Mouse (Mus musculus) midbrain, embryonic 12.5 days (tissue): ENCODE data around the gene Vopp1. TPM values are rescaled to one million over a fixed set of nuclear protein-coding genes. Genes with fewer than 3 reads are reported as not detected.

Experiments used
- ATAC-seq: fragments of 200-750 bp; cut with Nextera tagmentation; 2 replicates; pipeline ENCODE4 v1.8.0; 2017; ENCODE audit warnings: low read depth, moderate TSS enrichment, moderate library complexity; ENCODE audit not compliant: low FRiP score
- H3K27ac ChIP-seq: fragments of 300-500 bp; sonication (generic); replicated peaks from 2 replicates; pipeline ENCODE4 v1.5.1; 2016; ENCODE audit warnings: mild to moderate bottlenecking
- H3K27me3 ChIP-seq: fragments of 300-500 bp; sonication (generic); 2 replicates; pipeline ENCODE4 v1.6.1; 2016; ENCODE audit warnings: mild to moderate bottlenecking
- H3K36me3 ChIP-seq: fragments of 300-500 bp; sonication (generic); 2 replicates; pipeline ENCODE4 v1.6.1; 2016
- H3K4me1 ChIP-seq: fragments of 300-500 bp; sonication (generic); 2 replicates; pipeline ENCODE4 v1.6.1; 2016
- H3K4me2 ChIP-seq: fragments of 300-500 bp; sonication (generic); replicated peaks from 2 replicates; pipeline ENCODE4 v1.6.1; 2016; ENCODE audit warnings: mild to moderate bottlenecking, moderate library complexity
- H3K4me3 ChIP-seq: fragments of 300-500 bp; sonication (generic); 2 replicates; pipeline ENCODE4 v1.5.1; 2016; ENCODE audit warnings: mild to moderate bottlenecking
- H3K9ac ChIP-seq: fragments of 300-500 bp; sonication (generic); replicated peaks from 2 replicates; pipeline ENCODE4 v1.6.1; 2016; ENCODE audit warnings: mild to moderate bottlenecking, moderate library complexity
- H3K9me3 ChIP-seq: fragments of 300-500 bp; sonication (generic); 2 replicates; pipeline ENCODE4 v1.6.1; 2016; ENCODE audit warnings: mild to moderate bottlenecking
- WGBS: fragments of 180-500 bp; shearing (Covaris S2); methylation state at CpG from one replicate; pipeline ENCODE4 v1.1.7; 2016; 5-methylcytosine and 5-hydroxymethylcytosine counted together
- polyA plus RNA-seq: library from polyadenylated mRNA; unstranded; fragments of >200 nt; fragmentation: Nextera tagmentation; extraction: Ambion mirVana; gene quantifications from 2 replicates; pipeline ENCODE4 v1.2.1, GENCODE M21; 2016

Vopp1 gene
- polyA plus RNA-seq, 1 experiment from 2014 or later = 99.5 TPM

GRCm38 (mm10) chr6:57742749-57743148 is 82.2 kb downstream of the Vopp1 start:
- Histone ChIP-seq H3K4me1 (no peaks in the 10 kb centered on the region), H3K36me3 (peaks cover 7% of the 10 kb centered on the region), H3K9me3 (no peaks in the 10 kb centered on the region), H3K4me3 (no peak overlapping the region), H3K27me3 (no peaks in the 10 kb centered on the region), H3K9ac (no peak overlapping the region), H3K4me2 (no peak overlapping the region), H3K27ac (no peak overlapping the region)
- ATAC-seq = no peak
- 100% methylated on average over 1 of the region's 1 CpGs for WGBS

GRCm38 (mm10) chr6:57721347-57721746 is 103.6 kb downstream of the Vopp1 start:
- Histone ChIP-seq H3K27ac (no peak overlapping the region), H3K4me1 (no peaks in the 10 kb centered on the region), H3K27me3 (no peaks in the 10 kb centered on the region), H3K36me3 (peaks cover 13% of the 10 kb centered on the region), H3K9ac (no peak overlapping the region), H3K4me3 (no peak overlapping the region), H3K9me3 (no peaks in the 10 kb centered on the region), H3K4me2 (no peak overlapping the region)
- no peak for ATAC-seq
- WGBS = 94% methylated on average over 1 of the region's 1 CpGs

GRCm38 (mm10) chr6:57711726-57712125 is 113.2 kb downstream of the Vopp1 start:
- Histone ChIP-seq H3K36me3 (no peaks in the 10 kb centered on the region), H3K4me3 (no peak overlapping the region), H3K9ac (no peak overlapping the region), H3K4me1 (no peaks in the 10 kb centered on the region), H3K9me3 (no peaks in the 10 kb centered on the region), H3K4me2 (no peak overlapping the region), H3K27me3 (no peaks in the 10 kb centered on the region), H3K27ac (no peak overlapping the region)
- no peak for ATAC-seq
- 38% methylated on average over 1 of the region's 1 CpGs for WGBS

GRCm38 (mm10) chr6:57706721-57707120 is 118.2 kb downstream of the Vopp1 start:
- Histone ChIP-seq H3K36me3 (no peaks in the 10 kb centered on the region), H3K9ac (no peak overlapping the region), H3K4me2 (no peak overlapping the region), H3K27ac (no peak overlapping the region), H3K4me3 (no peak overlapping the region), H3K9me3 (no peaks in the 10 kb centered on the region), H3K27me3 (no peaks in the 10 kb centered on the region), H3K4me1 (peaks cover 10% of the 10 kb centered on the region)
- no peak for ATAC-seq
- 91% methylated on average over 1 of the region's 1 CpGs for WGBS

- Histone ChIP-seq H3K27ac (peak overlapping the region; percentile 98), H3K9ac (peak overlapping the region; percentile 84), H3K4me2 (peak overlapping the region; percentile 67), H3K4me1 (peaks cover 18% of the 10 kb centered on the region), H3K27me3 (no peaks in the 10 kb centered on the region), H3K36me3 (no peaks in the 10 kb centered on the region), H3K4me3 (peak overlapping the region; percentile 70), H3K9me3 (no peaks in the 10 kb centered on the region)
- ATAC-seq = peak; percentile 45
- WGBS = 45% methylated on average over 2 of the region's 2 CpGs
Measured at GRCm38 (mm10) chr6:57703703-57704102, 121.3 kb downstream of the Vopp1 start.

- ATAC-seq = peak; percentile 99
- Histone ChIP-seq H3K4me2 (peak overlapping the region; percentile 67), H3K9ac (peak overlapping the region; percentile 84), H3K4me3 (peak overlapping the region; percentile 70), H3K4me1 (peaks cover 18% of the 10 kb centered on the region), H3K36me3 (no peaks in the 10 kb centered on the region), H3K27ac (peak overlapping the region; percentile 98), H3K27me3 (no peaks in the 10 kb centered on the region), H3K9me3 (no peaks in the 10 kb centered on the region)
- WGBS = under 1% methylated on average over 59 of the region's 59 CpGs
Measured at GRCm38 (mm10) chr6:57702743-57703499, 122.0 kb downstream of the Vopp1 start.

- Histone ChIP-seq H3K9me3 (no peaks in the 10 kb centered on the region), H3K9ac (peak within 1 kb of the TSS; percentile 84), H3K27me3 (no peaks in the 10 kb centered on the region), H3K4me1 (peaks cover 18% of the 10 kb centered on the region), H3K4me2 (peak within 1 kb of the TSS; percentile 67), H3K36me3 (no peaks in the 10 kb centered on the region), H3K27ac (peak within 1 kb of the TSS; percentile 98), H3K4me3 (peak within 1 kb of the TSS; percentile 70)
- WGBS = under 1% methylated on average over 10 of the region's 10 CpGs
- ATAC-seq = peak; percentile 25
Measured at GRCm38 (mm10) chr6:57702376-57702742, 122.6 kb downstream of the Vopp1 start, which contains the start of gene Lancl2. TSS of gene Lancl2 (plus strand) at chr6:57702540.

GRCm38 (mm10) chr6:57701686-57702085 is 123.3 kb downstream of the Vopp1 start:
- peaks cover 18% of the 10 kb centered on the region for H3K4me1 ChIP-seq
- peak overlapping the region; percentile 70 for H3K4me3 ChIP-seq
- WGBS = 50% methylated on average over 4 of the region's 4 CpGs
- no peaks in the 10 kb centered on the region for H3K9me3 ChIP-seq
- H3K27ac ChIP-seq = peak overlapping the region; percentile 98
- H3K9ac ChIP-seq = peak overlapping the region; percentile 26
- peak overlapping the region; percentile 67 for H3K4me2 ChIP-seq
- no peaks in the 10 kb centered on the region for H3K36me3 ChIP-seq
- ATAC-seq = no peak
- no peaks in the 10 kb centered on the region for H3K27me3 ChIP-seq

GRCm38 (mm10) chr6:57693116-57693515 is 131.8 kb downstream of the Vopp1 start:
- Histone ChIP-seq H3K4me2 (no peak overlapping the region), H3K9me3 (no peaks in the 10 kb centered on the region), H3K9ac (no peak overlapping the region), H3K4me3 (no peak overlapping the region), H3K27me3 (no peaks in the 10 kb centered on the region), H3K36me3 (peaks cover 13% of the 10 kb centered on the region), H3K27ac (no peak overlapping the region), H3K4me1 (no peaks in the 10 kb centered on the region)
- no peak for ATAC-seq
- WGBS = 88% methylated on average over 3 of the region's 3 CpGs

GRCm38 (mm10) chr6:57691467-57692261 is 133.3 kb downstream of the Vopp1 start, which contains the start of gene Pyurf:
TSS of gene Pyurf (minus strand) at chr6:57692078.
- H3K4me2 ChIP-seq = peak within 1 kb of the TSS; percentile 61
- ATAC-seq = peak; percentile 98
- H3K27me3 ChIP-seq = no peaks in the 10 kb centered on the region
- peak within 1 kb of the TSS; percentile 75 for H3K4me3 ChIP-seq
- 1% methylated on average over 49 of the region's 52 CpGs for WGBS
- peak within 1 kb of the TSS; percentile 91 for H3K27ac ChIP-seq
- H3K9ac ChIP-seq = peak within 1 kb of the TSS; percentile 63
- no peaks in the 10 kb centered on the region for H3K4me1 ChIP-seq
- no peaks in the 10 kb centered on the region for H3K9me3 ChIP-seq
- H3K36me3 ChIP-seq = peaks cover 25% of the 10 kb centered on the region

- no peak overlapping the region for H3K27ac ChIP-seq
- WGBS = 97% methylated on average over 1 of the region's 1 CpGs
Measured at GRCm38 (mm10) chr6:57684156-57684555, 140.8 kb downstream of the Vopp1 start.

More at GRCm38 (mm10) chr6:57684156-57684555, 140.8 kb downstream of the Vopp1 start:
- no peak overlapping the region for H3K4me3 ChIP-seq
- H3K9ac ChIP-seq = no peak overlapping the region
- no peak for ATAC-seq
- H3K4me2 ChIP-seq = no peak overlapping the region
- H3K4me1 ChIP-seq = no peaks in the 10 kb centered on the region
- H3K36me3 ChIP-seq = peaks cover 21% of the 10 kb centered on the region
- no peaks in the 10 kb centered on the region for H3K9me3 ChIP-seq
- H3K27me3 ChIP-seq = no peaks in the 10 kb centered on the region
